Mouse (Mus musculus): ENCODE data around the gene Dnah10.

- TF ChIP-seq MXI1 (IDR thresholded peaks at IDR 0.05; ENCODE audit: low read depth, low read length) (no peak), USF1 (IDR thresholded peaks at IDR 0.05; ENCODE audit: low read depth, low read length) (no peak), POLR2AphosphoS2 (IDR thresholded peaks at IDR 0.05; ENCODE audit: low read depth, low read length) (no peak), CTCF (conservative IDR thresholded peaks at IDR 0.05 in 1 of 2, IDR thresholded peaks at IDR 0.05 in 1 of 2; ENCODE audit: low read depth in 2 of 2, low read length in 2 of 2) (no peak), POLR2A (IDR thresholded peaks at IDR 0.05; ENCODE audit: low read depth, low read length) (no peak), TBP (conservative IDR thresholded peaks at IDR 0.05; ENCODE audit: low read depth, low read length) (no peak), MAFK (IDR thresholded peaks at IDR 0.05; ENCODE audit: insufficient replicate concordance, low read length) (no peak), SIN3A (IDR thresholded peaks at IDR 0.05; ENCODE audit: low read length) (no peak), ZC3H11A (IDR thresholded peaks at IDR 0.05; ENCODE audit: low read depth, low read length) (no peak), E2F4 (IDR thresholded peaks at IDR 0.05; ENCODE audit: insufficient replicate concordance, low read depth, low read length) (no peak), RAD21 (IDR thresholded peaks at IDR 0.05; ENCODE audit: low read depth, low read length) (no peak), ZNF384 (IDR thresholded peaks at IDR 0.05; ENCODE audit: low read depth, low read length) (no peak), EP300 (IDR thresholded peaks at IDR 0.05; ENCODE audit: low read length) (no peak), ETS1 (conservative IDR thresholded peaks at IDR 0.05; ENCODE audit: low read depth, low read length) (no peak)
Observed at GRCm38 (mm10) chr5:124853079-124853478, 128.2 kb downstream of the Dnah10 start.
